In genomic region chr7:65497733-65498583, GRCm38 (mm10) we compare ENCODE assay signal across 9 mouse cellular contexts. TPM values are rescaled to one million over a fixed set of nuclear protein-coding genes. Genes with fewer than 3 reads are reported as not detected.
A peak's percentile ranks its signal among the peaks of the same experiment; 100 is the strongest.
DNase-seq lines count a peak whose midpoint lies in the region; ATAC-seq lines count a peak whose summit lies in the region.
"Had no signal": no experiment of that assay in that cellular context is flagged by ENCODE, and none has a peak within 500 bp of the region (broad histone marks: within the 10 kb centered on the region; RNA-seq: fewer than 3 reads in every experiment).

No protein-coding gene starts in this region.

- 55% methylated on average over 12 of the region's 12 CpGs for WGBS in forebrain, embryonic 10.5 days
- WGBS in heart, embryonic 14.5 days: 43% methylated on average over 12 of the region's 12 CpGs
- WGBS in kidney, embryonic 16.5 days: 49% methylated on average over 12 of the region's 12 CpGs
- WGBS in liver, embryonic 11.5 days: 49% methylated on average over 12 of the region's 12 CpGs
- WGBS in neural tube, embryonic 13.5 days: 53% methylated on average over 12 of the region's 12 CpGs

- DNase-seq in A20 (ENCODE audit: low read depth, low spot score): peak; percentile 7
- peak; percentile 77 for DNase-seq in brain, adult 2 months (ENCODE audit: low read depth, low spot score)
- peak; percentile 69 for DNase-seq in forebrain, embryonic 10.5 days (ENCODE audit: extremely low spot score, low spot score)
- DNase-seq in liver, embryonic 11.5 days (ENCODE audit: low spot score): peak; percentile 59
- peak; percentile 82 for DNase-seq in urinary bladder, postnatal 14 days (ENCODE audit: low spot score)

- no peak overlapping the region for H3K9ac ChIP-seq in heart, embryonic 14.5 days (ENCODE audit: low read length)
- no peak overlapping the region for H3K9ac ChIP-seq in kidney, embryonic 16.5 days (replicated peaks; ENCODE audit: low read length)
- no peak overlapping the region for H3K9ac ChIP-seq in liver, embryonic 11.5 days (ENCODE audit: low read depth, low read length)
- no peak overlapping the region for H3K9ac ChIP-seq in neural tube, embryonic 13.5 days
- H3K9ac ChIP-seq: liver, embryonic 15.5 days had no signal

- no peaks in the 10 kb centered on the region for H3K27me3 ChIP-seq in forebrain, embryonic 10.5 days (ENCODE audit: poor library complexity, severe bottlenecking)
- no peaks in the 10 kb centered on the region for H3K27me3 ChIP-seq in heart, embryonic 14.5 days (ENCODE audit: control insufficient read depth, insufficient read depth, low read length)
- H3K27me3 ChIP-seq in kidney, embryonic 16.5 days (ENCODE audit: insufficient read depth, low read length): no peaks in the 10 kb centered on the region
- no peaks in the 10 kb centered on the region for H3K27me3 ChIP-seq in liver, embryonic 11.5 days (replicated peaks; ENCODE audit: control insufficient read depth, insufficient read depth, low read length)
- no peaks in the 10 kb centered on the region for H3K27me3 ChIP-seq in neural tube, embryonic 13.5 days
- H3K27me3 ChIP-seq: liver, embryonic 15.5 days had no signal

- ATAC-seq in heart, embryonic 14.5 days (ENCODE audit: insufficient number of reproducible peaks, insufficient read depth, low FRiP score, low read depth): 0 out of 2 replicates have a peak, but pooled peaks have one; percentile 56
- ATAC-seq in kidney, embryonic 16.5 days (ENCODE audit: low FRiP score, low TSS enrichment): peak; percentile 83; the same call in 1 of the 2 replicates
- peak; percentile 34; the same call in 1 of the 2 replicates for ATAC-seq in liver, embryonic 11.5 days (replicated peaks; ENCODE audit: low FRiP score)
- peak; percentile 61; the same call in 1 of the 2 replicates for ATAC-seq in neural tube, embryonic 13.5 days (ENCODE audit: low read depth)

- H3K4me3 ChIP-seq in forebrain, embryonic 10.5 days: no peak overlapping the region
- H3K4me3 ChIP-seq in heart, embryonic 14.5 days (ENCODE audit: control insufficient read depth in 1 of 2, insufficient read depth in 1 of 2, low read depth in 1 of 2, low read length in 2 of 2): no peak overlapping the region
- H3K4me3 ChIP-seq in kidney, embryonic 16.5 days (ENCODE audit: low read length): no peak overlapping the region
- no peak overlapping the region for H3K4me3 ChIP-seq in liver, embryonic 11.5 days (ENCODE audit: low read depth, low read length)
- no peak overlapping the region for H3K4me3 ChIP-seq in neural tube, embryonic 13.5 days
- H3K4me3 ChIP-seq: liver, embryonic 15.5 days had no signal

- no peak overlapping the region for H3K4me2 ChIP-seq in heart, embryonic 14.5 days (ENCODE audit: low read length)
- H3K4me2 ChIP-seq in kidney, embryonic 16.5 days (replicated peaks; ENCODE audit: low read depth, low read length): no peak overlapping the region
- H3K4me2 ChIP-seq in liver, embryonic 11.5 days: no peak overlapping the region
- H3K4me2 ChIP-seq in neural tube, embryonic 13.5 days: no peak overlapping the region
- H3K4me2 ChIP-seq: liver, embryonic 15.5 days had no signal

- peaks cover 3% of the 10 kb centered on the region; the same call in 1 of the 2 replicates for H3K9me3 ChIP-seq in forebrain, embryonic 10.5 days
- peaks cover 4% of the 10 kb centered on the region; the same call in 1 of the 2 replicates for H3K9me3 ChIP-seq in heart, embryonic 14.5 days (ENCODE audit: control insufficient read depth, low read length)
- H3K9me3 ChIP-seq in kidney, embryonic 16.5 days (ENCODE audit: low read length): peaks cover 5% of the 10 kb centered on the region; the same call in 1 of the 2 replicates
- no peaks in the 10 kb centered on the region for H3K9me3 ChIP-seq in liver, embryonic 11.5 days (ENCODE audit: control insufficient read depth, low read length)
- H3K9me3 ChIP-seq in neural tube, embryonic 13.5 days: no peaks in the 10 kb centered on the region
- H3K9me3 ChIP-seq: liver, embryonic 15.5 days had no signal

- H3K36me3 ChIP-seq in forebrain, embryonic 10.5 days (replicated peaks): no peaks in the 10 kb centered on the region
- H3K36me3 ChIP-seq in heart, embryonic 14.5 days (ENCODE audit: control insufficient read depth, insufficient read depth, low read length): no peaks in the 10 kb centered on the region
- H3K36me3 ChIP-seq in kidney, embryonic 16.5 days (ENCODE audit: insufficient read depth, low read length): no peaks in the 10 kb centered on the region
- no peaks in the 10 kb centered on the region for H3K36me3 ChIP-seq in liver, embryonic 11.5 days (ENCODE audit: control insufficient read depth, insufficient read depth, low read length)
- no peaks in the 10 kb centered on the region for H3K36me3 ChIP-seq in neural tube, embryonic 13.5 days
- H3K36me3 ChIP-seq: liver, embryonic 15.5 days had no signal

- peak overlapping the region; percentile 51; the same call in 1 of the 2 replicates for H3K27ac ChIP-seq in forebrain, embryonic 10.5 days
- no peak overlapping the region for H3K27ac ChIP-seq in heart, embryonic 14.5 days (replicated peaks in 1 of 2; ENCODE audit: control insufficient read depth in 1 of 2, insufficient read depth in 1 of 2, low read depth in 2 of 2, low read length in 2 of 2)
- H3K27ac ChIP-seq in kidney, embryonic 16.5 days (ENCODE audit: low read length): no peak overlapping the region
- no peak overlapping the region for H3K27ac ChIP-seq in liver, embryonic 11.5 days (ENCODE audit: low read depth, low read length)
- H3K27ac ChIP-seq in neural tube, embryonic 13.5 days (replicated peaks): no peak overlapping the region
- H3K27ac ChIP-seq: liver, embryonic 15.5 days had no signal

- H3K4me1 ChIP-seq in forebrain, embryonic 10.5 days: peaks cover 13% of the 10 kb centered on the region; the same call in 1 of the 2 replicates
- H3K4me1 ChIP-seq in heart, embryonic 14.5 days (ENCODE audit: control insufficient read depth in 2 of 2, insufficient read depth in 2 of 2, low read length in 2 of 2): peaks cover 2 to 4% of the 10 kb centered on the region in 2 experiments; a peak in 1 of 4 replicates
- H3K4me1 ChIP-seq in kidney, embryonic 16.5 days (ENCODE audit: insufficient read depth, low read length): peaks cover 17% of the 10 kb centered on the region
- no peaks in the 10 kb centered on the region for H3K4me1 ChIP-seq in liver, embryonic 11.5 days (replicated peaks; ENCODE audit: control insufficient read depth, insufficient read depth, low read length)
- H3K4me1 ChIP-seq in neural tube, embryonic 13.5 days (replicated peaks): peaks cover 4% of the 10 kb centered on the region; the same call in 1 of the 2 replicates
- H3K4me1 ChIP-seq: liver, embryonic 15.5 days had no signal

RNA-seq across cellular contexts. Expression of gene Tjp1, which starts 29.6 kb away (rescaled TPM):
- 27.8 and 29.8 TPM in 2 replicates for polyA plus RNA-seq in forebrain, embryonic 10.5 days (2016; fragmentation: Nextera tagmentation; extraction: Ambion mirVana)
- polyA plus RNA-seq in heart, embryonic 14.5 days (2014; fragmentation: Nextera tagmentation; extraction: Ambion mirVana): 15.3 and 18.2 TPM in 2 replicates
- polyA plus RNA-seq in kidney, embryonic 16.5 days (2015; fragmentation: Nextera tagmentation; extraction: Ambion mirVana): 29.1 and 29.9 TPM in 2 replicates
- 14.4 and 15.0 TPM in 2 replicates for polyA plus RNA-seq in liver, embryonic 11.5 days (2014; fragmentation: Nextera tagmentation; extraction: Ambion mirVana)
- polyA plus RNA-seq in neural tube, embryonic 13.5 days (2015; fragmentation: Nextera tagmentation; extraction: Ambion mirVana): 25.2 and 31.2 TPM in 2 replicates

Comparison
In these comparisons a context has a peak if more than half of its experiments do, and no peak if none do; other contexts are left out.
1. DNase-seq: peak in every context shown above with its lines; median percentile 82 in urinary bladder, postnatal 14 days; 77 in brain, adult 2 months; 69 in forebrain, embryonic 10.5 days; 59 in liver, embryonic 11.5 days; 7 in A20.